Mouse (Mus musculus): ENCODE measurements around the gene Vav2. TPM values are rescaled to one million over a fixed set of nuclear protein-coding genes. Genes with fewer than 3 reads are reported as not detected.

Gene Vav2
- polyA plus RNA-seq, 1 experiment from 2014 or later: 8.0 TPM

- Histone ChIP-seq H3K9ac (replicated peaks) (no peak overlapping the region), H3K9me3 (no peaks in the 10 kb centered on the region), H3K27me3 (no peaks in the 10 kb centered on the region), H3K36me3 (peaks cover 15% of the 10 kb centered on the region; the same call in 1 of the 2 replicates), H3K4me2 (no peak overlapping the region), H3K4me3 (replicated peaks) (no peak overlapping the region), H3K27ac (no peak overlapping the region), H3K4me1 (replicated peaks) (peaks cover 35% of the 10 kb centered on the region)
- 90% methylated on average over 4 of the region's 4 CpGs for WGBS
- ATAC-seq (ENCODE audit: insufficient number of reproducible peaks, insufficient read depth, low FRiP score, low TSS enrichment, low read depth): no peak
These were observed 92.0 kb downstream of the Vav2 start for GRCm38 (mm10) chr2:27334816-27335215.

GRCm38 (mm10) chr2:27331560-27331959 is 95.3 kb downstream of the Vav2 start:
- Histone ChIP-seq H3K27ac (no peak overlapping the region), H3K9me3 (no peaks in the 10 kb centered on the region), H3K4me1 (replicated peaks) (peaks cover 20% of the 10 kb centered on the region), H3K4me3 (replicated peaks) (no peak overlapping the region), H3K27me3 (no peaks in the 10 kb centered on the region), H3K9ac (replicated peaks) (no peak overlapping the region), H3K36me3 (peaks cover 15% of the 10 kb centered on the region; the same call in 1 of the 2 replicates), H3K4me2 (no peak overlapping the region)
- no peak for ATAC-seq (ENCODE audit: insufficient number of reproducible peaks, insufficient read depth, low FRiP score, low TSS enrichment, low read depth)
- 85% methylated on average over 5 of the region's 5 CpGs for WGBS

- peaks cover 27% of the 10 kb centered on the region for H3K4me1 ChIP-seq (replicated peaks)
- H3K4me3 ChIP-seq (replicated peaks): no peak overlapping the region
- no peaks in the 10 kb centered on the region for H3K9me3 ChIP-seq
- peaks cover 8% of the 10 kb centered on the region; the same call in 1 of the 2 replicates for H3K36me3 ChIP-seq
- no peak overlapping the region for H3K9ac ChIP-seq (replicated peaks)
- ATAC-seq (ENCODE audit: insufficient number of reproducible peaks, insufficient read depth, low FRiP score, low TSS enrichment, low read depth): no peak
- H3K27me3 ChIP-seq: no peaks in the 10 kb centered on the region
- H3K27ac ChIP-seq: no peak overlapping the region
- no peak overlapping the region for H3K4me2 ChIP-seq
- 53% methylated on average over 8 of the region's 8 CpGs for WGBS
These were observed 96.4 kb downstream of the Vav2 start for GRCm38 (mm10) chr2:27330446-27330845.

GRCm38 (mm10) chr2:27329386-27330060 is 97.3 kb downstream of the Vav2 start:
- H3K27me3 ChIP-seq: no peaks in the 10 kb centered on the region
- H3K9ac ChIP-seq (replicated peaks): no peak overlapping the region
- peaks cover 35% of the 10 kb centered on the region for H3K4me1 ChIP-seq (replicated peaks)
- no peaks in the 10 kb centered on the region for H3K9me3 ChIP-seq
- WGBS: 89% methylated on average over 10 of the region's 10 CpGs
- H3K27ac ChIP-seq: no peak overlapping the region
- no peak overlapping the region for H3K4me2 ChIP-seq
- H3K4me3 ChIP-seq (replicated peaks): no peak overlapping the region
- ATAC-seq (ENCODE audit: insufficient number of reproducible peaks, insufficient read depth, low FRiP score, low TSS enrichment, low read depth): no peak
- 0 out of 2 replicates have a peak, but pooled peaks cover under 1% of the 10 kb centered on the region for H3K36me3 ChIP-seq

GRCm38 (mm10) chr2:27328613-27329041 is 98.2 kb downstream of the Vav2 start:
- Histone ChIP-seq H3K9ac (replicated peaks) (no peak overlapping the region), H3K27ac (no peak overlapping the region), H3K4me2 (no peak overlapping the region), H3K36me3 (no peaks in the 10 kb centered on the region), H3K4me1 (replicated peaks) (peaks cover 44% of the 10 kb centered on the region), H3K4me3 (replicated peaks) (no peak overlapping the region), H3K27me3 (no peaks in the 10 kb centered on the region), H3K9me3 (no peaks in the 10 kb centered on the region)
- no peak for ATAC-seq (ENCODE audit: insufficient number of reproducible peaks, insufficient read depth, low FRiP score, low TSS enrichment, low read depth)

- Histone ChIP-seq H3K4me3 (replicated peaks) (no peak overlapping the region), H3K4me2 (no peak overlapping the region), H3K36me3 (no peaks in the 10 kb centered on the region), H3K27ac (no peak overlapping the region), H3K9me3 (no peaks in the 10 kb centered on the region), H3K27me3 (no peaks in the 10 kb centered on the region), H3K4me1 (replicated peaks) (peaks cover 52% of the 10 kb centered on the region), H3K9ac (replicated peaks) (no peak overlapping the region)
- ATAC-seq (ENCODE audit: insufficient number of reproducible peaks, insufficient read depth, low FRiP score, low TSS enrichment, low read depth): no peak
- WGBS: 88% methylated on average over 4 of the region's 4 CpGs
These were observed 98.9 kb downstream of the Vav2 start for GRCm38 (mm10) chr2:27327886-27328285.

GRCm38 (mm10) chr2:27327076-27327475 is 99.8 kb downstream of the Vav2 start:
- H3K4me2 ChIP-seq: no peak overlapping the region
- peaks cover 60% of the 10 kb centered on the region for H3K4me1 ChIP-seq (replicated peaks)
- no peaks in the 10 kb centered on the region for H3K36me3 ChIP-seq
- no peak for ATAC-seq (ENCODE audit: insufficient number of reproducible peaks, insufficient read depth, low FRiP score, low TSS enrichment, low read depth)
- H3K4me3 ChIP-seq (replicated peaks): no peak overlapping the region
- H3K9ac ChIP-seq (replicated peaks): no peak overlapping the region
- H3K27me3 ChIP-seq: no peaks in the 10 kb centered on the region
- H3K9me3 ChIP-seq: no peaks in the 10 kb centered on the region
- H3K27ac ChIP-seq: no peak overlapping the region
- 72% methylated on average over 6 of the region's 6 CpGs for WGBS

- Histone ChIP-seq H3K4me2 (no peak overlapping the region), H3K36me3 (no peaks in the 10 kb centered on the region), H3K9me3 (no peaks in the 10 kb centered on the region), H3K4me1 (replicated peaks) (peaks cover 67% of the 10 kb centered on the region), H3K27me3 (no peaks in the 10 kb centered on the region), H3K27ac (no peak overlapping the region), H3K9ac (replicated peaks) (no peak overlapping the region), H3K4me3 (replicated peaks) (no peak overlapping the region)
- ATAC-seq (ENCODE audit: insufficient number of reproducible peaks, insufficient read depth, low FRiP score, low TSS enrichment, low read depth): no peak
- WGBS: 28% methylated on average over 7 of the region's 7 CpGs
These were observed 100.5 kb downstream of the Vav2 start for GRCm38 (mm10) chr2:27326357-27326756.

GRCm38 (mm10) chr2:27324690-27325089 is 102.1 kb downstream of the Vav2 start:
- Histone ChIP-seq H3K9ac (replicated peaks) (no peak overlapping the region), H3K27ac (no peak overlapping the region), H3K4me1 (replicated peaks) (peaks cover 69% of the 10 kb centered on the region), H3K27me3 (no peaks in the 10 kb centered on the region), H3K4me3 (replicated peaks) (no peak overlapping the region), H3K9me3 (no peaks in the 10 kb centered on the region), H3K4me2 (no peak overlapping the region), H3K36me3 (no peaks in the 10 kb centered on the region)
- ATAC-seq (ENCODE audit: insufficient number of reproducible peaks, insufficient read depth, low FRiP score, low TSS enrichment, low read depth): no peak
- WGBS: 10% methylated on average over 2 of the region's 2 CpGs

GRCm38 (mm10) chr2:27321431-27321875 is 105.4 kb downstream of the Vav2 start:
- 0 out of 2 replicates have a peak, but pooled peaks cover 4% of the 10 kb centered on the region for H3K36me3 ChIP-seq
- H3K4me3 ChIP-seq (replicated peaks): no peak overlapping the region
- no peak overlapping the region for H3K27ac ChIP-seq
- WGBS: 21% methylated on average over 6 of the region's 6 CpGs
- no peak overlapping the region for H3K9ac ChIP-seq (replicated peaks)
- ATAC-seq (ENCODE audit: insufficient number of reproducible peaks, insufficient read depth, low FRiP score, low TSS enrichment, low read depth): no peak
- no peaks in the 10 kb centered on the region for H3K27me3 ChIP-seq
- H3K4me1 ChIP-seq (replicated peaks): peaks cover 62% of the 10 kb centered on the region
- no peaks in the 10 kb centered on the region for H3K9me3 ChIP-seq
- no peak overlapping the region for H3K4me2 ChIP-seq

- peaks cover 59% of the 10 kb centered on the region for H3K4me1 ChIP-seq (replicated peaks)
- no peak for ATAC-seq (ENCODE audit: insufficient number of reproducible peaks, insufficient read depth, low FRiP score, low TSS enrichment, low read depth)
- H3K27ac ChIP-seq: no peak overlapping the region
- 0 out of 2 replicates have a peak, but pooled peaks cover 4% of the 10 kb centered on the region for H3K36me3 ChIP-seq
- no peak overlapping the region for H3K4me3 ChIP-seq (replicated peaks)
- 75% methylated on average over 8 of the region's 8 CpGs for WGBS
- H3K4me2 ChIP-seq: no peak overlapping the region
- H3K9me3 ChIP-seq: no peaks in the 10 kb centered on the region
- no peak overlapping the region for H3K9ac ChIP-seq (replicated peaks)
- H3K27me3 ChIP-seq: no peaks in the 10 kb centered on the region
These were observed 106.0 kb downstream of the Vav2 start for GRCm38 (mm10) chr2:27320820-27321219.

GRCm38 (mm10) chr2:27318606-27319005 is 108.2 kb downstream of the Vav2 start:
- Histone ChIP-seq H3K36me3 (0 out of 2 replicates have a peak, but pooled peaks cover 4% of the 10 kb centered on the region), H3K9me3 (no peaks in the 10 kb centered on the region), H3K27me3 (no peaks in the 10 kb centered on the region), H3K9ac (replicated peaks) (no peak overlapping the region), H3K27ac (no peak overlapping the region), H3K4me1 (replicated peaks) (peaks cover 47% of the 10 kb centered on the region), H3K4me2 (no peak overlapping the region), H3K4me3 (replicated peaks) (no peak overlapping the region)
- no peak for ATAC-seq (ENCODE audit: insufficient number of reproducible peaks, insufficient read depth, low FRiP score, low TSS enrichment, low read depth)
- 72% methylated on average over 4 of the region's 4 CpGs for WGBS
